Mouse (Mus musculus) brain, embryonic 14.5 days (tissue): ENCODE results near the gene Sfmbt1.

Experiments used
- CTCF ChIP-seq: fragments of 200-500 bp; IDR thresholded peaks from 2 replicates; pipeline ENCODE4 v1.5.1; 2012; ENCODE audit warnings: inconsistent platforms, mild to moderate bottlenecking, moderate library complexity, borderline replicate concordance; ENCODE audit not compliant: insufficient read depth, insufficient read length; ENCODE audit errors: extremely low read depth
- POLR2A ChIP-seq: fragments of 200-500 bp; IDR thresholded peaks from 2 replicates; pipeline ENCODE4 v1.6.1; 2012; ENCODE audit warnings: mild to moderate bottlenecking, inconsistent platforms, borderline replicate concordance; ENCODE audit not compliant: poor library complexity, insufficient read depth, insufficient read length, severe bottlenecking; ENCODE audit errors: extremely low read depth

- no peak for TF ChIP-seq CTCF
- TF ChIP-seq POLR2A: no peak
Observed at GRCm38 (mm10) chr14:30731896-30732295, 17.2 kb downstream of the Sfmbt1 start.
